Mouse (Mus musculus) mature B cell (primary cell): ENCODE results near the gene Hdc.

Source experiments
- in situ Hi-C: fragments of 300-500 bp; cut with MboI; formaldehyde crosslinking; loops from 2 replicates; pipeline ENCODE4 v1.14.3; 2019

Hdc gene

GRCm38 (mm10) chr2:126552357-126553290 lies 66.5 kb downstream of the Hdc start, which contains the start of gene Slc27a2:
TSS of gene Slc27a2 (plus strand) at chr2:126552407.
- in situ Hi-C loops = no loop called here

- in situ Hi-C loops = no loop called here
These were observed 67.2 kb downstream of the Hdc start for GRCm38 (mm10) chr2:126551896-126552295.

GRCm38 (mm10) chr2:126551244-126551890 lies 67.7 kb downstream of the Hdc start:
- in situ Hi-C loops = no loop called here

- in situ Hi-C loops = no loop called here
These were observed 69.4 kb downstream of the Hdc start for GRCm38 (mm10) chr2:126549681-126550080.

- in situ Hi-C loops = no loop called here
These were observed 72.7 kb downstream of the Hdc start for GRCm38 (mm10) chr2:126546392-126546791.

GRCm38 (mm10) chr2:126545297-126545696 lies 73.8 kb downstream of the Hdc start:
- in situ Hi-C loops = no loop called here
